Mouse (Mus musculus) ES-CJ7 (cell line): Measurements from ENCODE around the gene Atf7ip.

Experiments
- DNase-seq: peaks from one replicate; pipeline ENCODE4 v3.0.0; 2011; ENCODE audit warnings: low read depth, low spot score

Atf7ip gene

GRCm38 (mm10) chr6:136644171-136644570, 138.2 kb downstream of the Atf7ip start:
- DNase-seq = peak; percentile 33

- no peak for DNase-seq
These were observed 139.8 kb downstream of the Atf7ip start for GRCm38 (mm10) chr6:136645754-136646153.

- peak; percentile 18 for DNase-seq
These were observed 140.2 kb downstream of the Atf7ip start for GRCm38 (mm10) chr6:136646207-136646606.

- no peak for DNase-seq
These were observed 141.5 kb downstream of the Atf7ip start for GRCm38 (mm10) chr6:136647455-136647861.

GRCm38 (mm10) chr6:136650664-136651063, 144.7 kb downstream of the Atf7ip start:
- no peak for DNase-seq

- DNase-seq = no peak
These were observed 147.4 kb downstream of the Atf7ip start for GRCm38 (mm10) chr6:136653331-136653730.

- no peak for DNase-seq
These were observed 148.5 kb downstream of the Atf7ip start for GRCm38 (mm10) chr6:136654470-136654869.

- DNase-seq = no peak
These were observed 149.8 kb downstream of the Atf7ip start for GRCm38 (mm10) chr6:136655786-136656185.

- DNase-seq = no peak
These were observed 152.3 kb downstream of the Atf7ip start for GRCm38 (mm10) chr6:136658303-136658702.

GRCm38 (mm10) chr6:136659226-136659625, 153.3 kb downstream of the Atf7ip start:
- no peak for DNase-seq
